Mouse (Mus musculus): ENCODE results near the gene Mup16. TPM values are rescaled to one million over a fixed set of nuclear protein-coding genes. Genes with fewer than 3 reads are reported as not detected.
"Not testable (repeated sequence)": the region's sequence is repeated elsewhere in the genome, so short reads cannot be mapped to it uniquely, and the experiment has no call there.

The Mup16 gene
- polyA plus RNA-seq (2015; fragmentation: Nextera tagmentation; extraction: Ambion mirVana) = not detected in 2 replicates

DNA sequence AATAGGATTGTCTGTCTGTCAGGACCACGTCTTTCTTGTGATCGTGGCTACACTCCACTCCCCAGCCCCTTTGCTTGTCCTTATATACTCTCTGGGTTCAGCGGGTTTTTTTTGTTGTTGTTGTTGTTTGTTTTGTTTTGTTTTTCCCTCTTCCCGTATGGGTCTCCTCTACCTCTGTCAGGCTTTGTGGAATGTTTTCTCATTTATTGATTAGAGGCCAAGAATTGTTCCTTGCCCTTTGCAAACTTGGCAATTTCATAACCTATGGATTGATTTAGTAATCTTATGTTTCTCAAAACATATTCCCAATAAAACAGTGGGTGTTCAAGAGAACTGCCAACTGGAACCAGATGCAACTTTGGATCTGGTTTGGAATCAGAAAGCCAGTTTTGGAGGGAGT lies at the start of gene Mup16:
Gene Mup16 (minus strand): TSS at position 101 of the 400 bp plus-strand sequence.
- not testable (repeated sequence) for H3K4me2 ChIP-seq (ENCODE audit: low read depth, low read length); H3K36me3 ChIP-seq (ENCODE audit: control insufficient read depth, insufficient read depth, low read length); H3K4me1 ChIP-seq (replicated peaks; ENCODE audit: control insufficient read depth, insufficient read depth, low read length); H3K27me3 ChIP-seq (ENCODE audit: control insufficient read depth, insufficient read depth, low read depth, low read length); H3K9ac ChIP-seq (ENCODE audit: low read length); H3K4me3 ChIP-seq (ENCODE audit: low read length); H3K9me3 ChIP-seq (ENCODE audit: control insufficient read depth, low read length); ATAC-seq (ENCODE audit: low read depth); H3K27ac ChIP-seq (ENCODE audit: low read length)
- WGBS = 76% methylated on average over 2 of the region's 4 CpGs

DNA sequence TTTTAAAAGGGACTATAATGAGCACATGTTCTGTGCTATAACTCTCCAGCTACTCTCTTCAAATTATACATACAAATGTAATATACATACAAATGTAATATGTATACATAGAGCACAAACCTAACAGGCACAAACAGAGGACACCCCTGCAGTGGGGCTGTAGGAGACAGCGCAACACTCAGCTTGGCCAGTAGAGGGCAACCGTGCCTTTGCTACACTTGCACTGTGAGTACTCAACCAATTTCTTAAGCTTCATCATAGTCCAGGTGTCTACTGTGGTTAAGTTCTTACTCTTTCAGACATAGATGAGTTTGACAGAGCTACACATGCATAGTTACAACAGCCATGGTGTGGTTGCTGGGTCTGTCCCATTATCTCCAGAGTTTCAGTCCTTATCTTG lies 36.6 kb upstream of the Mup16 start:
- not testable (repeated sequence) for H3K9me3 ChIP-seq (ENCODE audit: control insufficient read depth, low read length); H3K4me1 ChIP-seq (replicated peaks; ENCODE audit: control insufficient read depth, insufficient read depth, low read length); ATAC-seq (ENCODE audit: low read depth); H3K27me3 ChIP-seq (ENCODE audit: control insufficient read depth, insufficient read depth, low read depth, low read length); H3K27ac ChIP-seq (ENCODE audit: low read length); H3K9ac ChIP-seq (ENCODE audit: low read length); H3K4me2 ChIP-seq (ENCODE audit: low read depth, low read length); H3K4me3 ChIP-seq (ENCODE audit: low read length); H3K36me3 ChIP-seq (ENCODE audit: control insufficient read depth, insufficient read depth, low read length)
- 32% methylated on average over 2 of the region's 2 CpGs for WGBS

Other genes with a start within 250 kb of the Mup16 start
- not detected in 2 replicates for gene Mup14, start 215.5 kb downstream of the Mup16 start, polyA plus RNA-seq (2015; fragmentation: Nextera tagmentation; extraction: Ambion mirVana)
- not detected in 2 replicates for gene Mup15, start 79.8 kb downstream of the Mup16 start, polyA plus RNA-seq (2015; fragmentation: Nextera tagmentation; extraction: Ambion mirVana)
- not detected in 2 replicates for gene Mup17, start 76.3 kb upstream of the Mup16 start, polyA plus RNA-seq (2015; fragmentation: Nextera tagmentation; extraction: Ambion mirVana)
- not detected in 2 replicates for gene Mup18, start 154.6 kb upstream of the Mup16 start, polyA plus RNA-seq (2015; fragmentation: Nextera tagmentation; extraction: Ambion mirVana)

All from lung, embryonic 16.5 days (tissue).